Mouse (Mus musculus): ENCODE data around the gene Nbr1.

- TF ChIP-seq CTCF (IDR thresholded peaks at IDR 0.05; ENCODE audit: extremely low read depth, insufficient read depth, insufficient read length, insufficient replicate concordance) = no peak
- TF ChIP-seq POLR2A (IDR thresholded peaks at IDR 0.05; ENCODE audit: low read depth, low read length) = no peak
Observed at GRCm38 (mm10) chr11:101553354-101553930, 1.5 kb downstream of the Nbr1 start.

All from spleen, adult 2 months (tissue).